Mouse (Mus musculus) forebrain, embryonic 14.5 days (tissue): ENCODE results near the gene Avil. TPM values are rescaled to one million over a fixed set of nuclear protein-coding genes. Genes with fewer than 3 reads are reported as not detected.

Experiments used
- ATAC-seq: fragments of 200-750 bp; cut with Nextera tagmentation; 2 replicates; pipeline ENCODE4 v1.8.0; 2017; ENCODE audit warnings: mild to moderate bottlenecking, moderate library complexity
- DNase-seq: peaks from one replicate; pipeline ENCODE4 v3.0.0-alpha.2; 2015; ENCODE audit warnings: low spot score
- H3K27ac ChIP-seq: fragments of 300-500 bp; sonication (generic); 2 replicates; pipeline ENCODE4 v1.5.1; 2014; ENCODE audit warnings: low read depth, mild to moderate bottlenecking, control low read depth, low read length, moderate library complexity
- H3K27me3 ChIP-seq: fragments of 300-500 bp; sonication (generic); replicated peaks from 2 replicates; pipeline ENCODE4 v1.6.1; 2014; ENCODE audit warnings: low read length, control low read depth, mixed read lengths; ENCODE audit not compliant: control insufficient read depth, insufficient read depth
- H3K36me3 ChIP-seq: fragments of 300-500 bp; sonication (generic); 2 replicates; pipeline ENCODE4 v1.6.1; 2014; ENCODE audit warnings: low read length, control low read depth; ENCODE audit not compliant: control insufficient read depth, insufficient read depth
- H3K4me1 ChIP-seq: fragments of 300-500 bp; sonication (generic); 2 replicates; pipeline ENCODE4 v1.6.1; 2014; ENCODE audit warnings: antibody characterized with exemption, low read length, control low read depth; ENCODE audit not compliant: control insufficient read depth, insufficient read depth
- H3K4me2 ChIP-seq: fragments of 300-500 bp; sonication (generic); 2 replicates; pipeline ENCODE4 v1.6.1; 2014; ENCODE audit warnings: mild to moderate bottlenecking, control low read depth, low read length
- H3K4me3 ChIP-seq: fragments of 300-500 bp; sonication (generic); 2 replicates; pipeline ENCODE4 v1.5.1; 2014; ENCODE audit warnings: low read depth, low read length, control low read depth
- H3K9ac ChIP-seq: fragments of 300-500 bp; sonication (generic); 2 replicates; pipeline ENCODE4 v1.6.1; 2014; ENCODE audit warnings: mild to moderate bottlenecking, low read length, control low read depth, moderate library complexity
- H3K9me3 ChIP-seq: fragments of 300-500 bp; sonication (generic); replicated peaks from 2 replicates; pipeline ENCODE4 v1.6.1; 2016; ENCODE audit warnings: low read length, control low read depth, mixed read lengths; ENCODE audit not compliant: control insufficient read depth
- WGBS: fragments of 180-500 bp; shearing (Covaris S2); extraction: QIAGEN DNeasy Blood & Tissue Kit; methylation state at CpG from one replicate; pipeline ENCODE4 v1.1.7; 2014; 5-methylcytosine and 5-hydroxymethylcytosine counted together
- polyA plus RNA-seq: library from polyadenylated mRNA; unstranded; fragments of >200 nt; fragmentation: Nextera tagmentation; extraction: Ambion mirVana; gene quantifications from 2 replicates; pipeline ENCODE4 v1.2.1, GENCODE M21; 2014

Gene Avil
- polyA plus RNA-seq, 1 experiment from 2014 or later, result 0.70 TPM

DNA sequence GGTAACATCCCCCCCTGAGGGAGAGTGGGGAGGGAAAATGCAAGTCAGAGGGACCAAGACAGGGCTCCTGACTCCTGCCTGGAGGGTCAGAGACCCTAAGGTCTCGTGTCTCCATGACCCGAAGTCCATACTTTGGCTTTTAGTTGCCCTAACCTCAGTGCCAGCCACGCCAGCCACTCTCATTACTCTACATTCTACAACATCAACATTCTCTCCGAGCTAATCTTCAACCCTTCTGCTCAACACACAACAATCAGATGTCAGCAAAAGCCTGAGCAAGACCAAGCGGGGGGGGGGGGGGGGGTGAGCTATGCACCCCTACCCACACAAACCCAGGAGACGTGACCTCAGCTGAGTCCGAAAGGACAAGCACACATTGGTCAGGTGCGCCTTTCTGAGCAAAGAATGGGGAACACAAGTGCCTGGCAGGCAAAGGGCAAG lies 32.8 kb downstream of the Avil start:
- Histone ChIP-seq H3K4me3 (no peak overlapping the region), H3K4me2 (no peak overlapping the region), H3K36me3 (peaks cover 6% of the 10 kb centered on the region), H3K27ac (no peak overlapping the region), H3K4me1 (peaks cover 3% of the 10 kb centered on the region; the same call in 1 of the 2 replicates), H3K9ac (no peak overlapping the region), H3K9me3 (no peaks in the 10 kb centered on the region), H3K27me3 (no peaks in the 10 kb centered on the region)
- DNase-seq (no peak), ATAC-seq (no peak)
- 79% methylated on average over 8 of the region's 8 CpGs for WGBS

- DNase-seq, result no peak
- H3K4me1 ChIP-seq, result no peaks in the 10 kb centered on the region
- no peaks in the 10 kb centered on the region for H3K27me3 ChIP-seq
- no peak overlapping the region for H3K4me2 ChIP-seq
- no peak for ATAC-seq
- H3K27ac ChIP-seq, result no peak overlapping the region
- H3K4me3 ChIP-seq, result no peak overlapping the region
- no peaks in the 10 kb centered on the region for H3K9me3 ChIP-seq
- H3K36me3 ChIP-seq, result no peaks in the 10 kb centered on the region
- WGBS, result 81% methylated on average over 12 of the region's 12 CpGs
- no peak overlapping the region for H3K9ac ChIP-seq
Observed at GRCm38 (mm10) chr10:127036273-127036672, 35.8 kb downstream of the Avil start.

DNA sequence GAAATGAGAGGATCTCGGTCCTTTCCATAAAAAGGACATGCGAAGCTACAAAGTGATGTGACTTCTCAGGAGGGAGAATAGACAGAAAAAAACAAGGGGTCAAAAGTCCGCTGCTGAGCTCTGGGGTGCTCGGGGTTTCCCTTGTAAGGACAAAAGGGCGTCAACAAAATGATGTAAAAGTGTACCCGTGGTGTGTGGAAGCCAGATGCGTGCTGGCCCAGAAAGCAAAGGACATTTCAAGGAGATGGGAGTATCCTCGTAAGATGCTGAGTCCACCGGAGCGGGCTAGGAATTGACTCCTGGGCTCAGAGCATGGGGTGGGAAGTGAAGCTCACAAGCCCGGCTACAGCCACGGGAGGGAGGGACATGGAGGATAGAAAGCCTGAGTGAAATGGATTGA lies 37.1 kb downstream of the Avil start:
- no peak for ATAC-seq
- Histone ChIP-seq H3K4me1 (peaks cover 3% of the 10 kb centered on the region; the same call in 1 of the 2 replicates), H3K36me3 (no peaks in the 10 kb centered on the region), H3K27ac (no peak overlapping the region), H3K9me3 (no peaks in the 10 kb centered on the region), H3K4me2 (no peak overlapping the region), H3K4me3 (no peak overlapping the region), H3K9ac (no peak overlapping the region), H3K27me3 (no peaks in the 10 kb centered on the region)
- 73% methylated on average over 12 of the region's 12 CpGs for WGBS
- no peak for DNase-seq

- peak; percentile 16; the same call in 1 of the 2 replicates for ATAC-seq
- Histone ChIP-seq H3K27ac (no peak overlapping the region), H3K9me3 (no peaks in the 10 kb centered on the region), H3K27me3 (no peaks in the 10 kb centered on the region), H3K36me3 (peaks cover 9% of the 10 kb centered on the region; the same call in 1 of the 2 replicates), H3K4me2 (peak overlapping the region; percentile 96), H3K4me3 (peak overlapping the region; percentile 70), H3K4me1 (peaks cover 3% of the 10 kb centered on the region; the same call in 1 of the 2 replicates), H3K9ac (peak overlapping the region; percentile 71)
- WGBS, result 3% methylated on average over 20 of the region's 20 CpGs
- DNase-seq, result no peak
Observed at GRCm38 (mm10) chr10:127040569-127041214, 40.2 kb downstream of the Avil start.

DNA sequence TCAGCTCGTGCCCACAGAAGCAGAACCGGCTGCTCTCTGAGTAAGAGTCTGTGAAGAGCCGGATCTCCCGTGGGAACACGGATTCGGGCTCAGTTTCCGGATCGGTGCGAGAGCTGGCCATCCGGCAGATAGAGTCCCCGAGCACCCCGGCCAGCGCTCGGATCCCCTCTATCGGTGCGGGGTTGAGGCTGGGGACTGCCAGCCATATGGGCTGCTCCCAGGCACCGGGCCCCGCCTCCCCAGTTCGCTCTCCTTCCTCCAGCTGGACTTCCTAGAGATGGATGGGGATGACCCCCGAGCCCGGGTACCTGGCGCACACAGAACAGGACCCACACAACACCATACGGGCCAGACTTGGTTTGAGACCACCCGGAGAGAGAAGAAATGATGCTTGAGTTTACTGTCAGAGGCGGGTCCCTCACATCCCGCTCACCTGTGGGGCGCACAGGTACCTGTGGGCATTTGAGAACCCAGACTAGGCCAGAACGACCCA lies 40.8 kb downstream of the Avil start, which contains the start of the genes Mettl1 and Eef1akmt3:
Mettl1 (plus strand) TSS at position 141 of the 493 bp plus-strand sequence.
Eef1akmt3 (minus strand) TSS at position 240 of the 493 bp plus-strand sequence.
- DNase-seq, result peak; percentile 36
- WGBS, result under 1% methylated on average over 28 of the region's 28 CpGs
- Histone ChIP-seq H3K9ac (peak within 1 kb of the TSS; percentile 71), H3K4me2 (peak within 1 kb of the TSS; percentile 96), H3K4me1 (peaks cover 3% of the 10 kb centered on the region; the same call in 1 of the 2 replicates), H3K36me3 (peaks cover 9% of the 10 kb centered on the region; the same call in 1 of the 2 replicates), H3K27ac (no peak within 1 kb of the TSS), H3K9me3 (no peaks in the 10 kb centered on the region), H3K4me3 (peak within 1 kb of the TSS; percentile 70), H3K27me3 (no peaks in the 10 kb centered on the region)
- ATAC-seq, result peak; percentile 80

DNA sequence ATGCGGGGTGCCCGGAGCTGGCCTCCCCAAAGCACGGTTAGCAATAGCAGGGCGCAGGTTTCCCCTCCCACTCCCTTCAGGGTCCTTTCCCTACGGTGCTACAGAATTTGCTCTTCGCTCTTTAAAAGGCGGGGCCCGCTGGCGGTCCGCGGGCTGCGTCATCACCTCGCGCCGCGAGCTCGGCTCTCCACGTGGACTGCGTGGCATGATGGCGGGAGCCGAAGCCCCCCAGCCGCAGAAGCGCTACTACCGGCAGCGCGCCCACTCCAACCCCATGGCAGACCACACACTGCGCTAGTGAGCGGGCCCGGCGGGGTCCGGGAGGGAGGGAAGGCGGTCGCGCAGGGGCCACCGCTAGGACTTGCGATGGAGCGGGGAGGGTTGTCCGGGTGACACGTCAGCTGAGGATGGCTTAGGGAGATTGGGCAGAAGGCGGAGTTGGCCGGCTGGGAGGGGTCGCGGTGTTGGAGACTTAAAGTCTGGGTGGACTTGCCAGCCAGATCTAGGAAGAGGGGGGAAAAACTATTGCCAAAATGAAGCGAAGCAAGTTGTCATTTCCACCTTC lies 41.3 kb downstream of the Avil start:
- H3K4me3 ChIP-seq, result peak overlapping the region; percentile 70
- WGBS, result 1% methylated on average over 44 of the region's 44 CpGs
- H3K27me3 ChIP-seq, result no peaks in the 10 kb centered on the region
- ATAC-seq (peak; percentile 94), DNase-seq (peak; percentile 94)
- H3K4me1 ChIP-seq, result peaks cover 3% of the 10 kb centered on the region; the same call in 1 of the 2 replicates
- no peak overlapping the region for H3K27ac ChIP-seq
- H3K9ac ChIP-seq, result peak overlapping the region; percentile 71
- peaks cover 9% of the 10 kb centered on the region; the same call in 1 of the 2 replicates for H3K36me3 ChIP-seq
- no peaks in the 10 kb centered on the region for H3K9me3 ChIP-seq
- H3K4me2 ChIP-seq, result peak overlapping the region; percentile 96

GRCm38 (mm10) chr10:127042468-127043115 lies 42.1 kb downstream of the Avil start:
- H3K4me3 ChIP-seq, result peak overlapping the region; percentile 70
- ATAC-seq (no peak), DNase-seq (no peak)
- no peak overlapping the region for H3K27ac ChIP-seq
- peaks cover 2% of the 10 kb centered on the region for H3K27me3 ChIP-seq
- H3K9ac ChIP-seq, result peak overlapping the region; percentile 71
- 18% methylated on average over 5 of the region's 5 CpGs for WGBS
- H3K36me3 ChIP-seq, result peaks cover 9% of the 10 kb centered on the region; the same call in 1 of the 2 replicates
- no peaks in the 10 kb centered on the region for H3K9me3 ChIP-seq
- peaks cover 3% of the 10 kb centered on the region; the same call in 1 of the 2 replicates for H3K4me1 ChIP-seq
- H3K4me2 ChIP-seq, result peak overlapping the region; percentile 96

DNA sequence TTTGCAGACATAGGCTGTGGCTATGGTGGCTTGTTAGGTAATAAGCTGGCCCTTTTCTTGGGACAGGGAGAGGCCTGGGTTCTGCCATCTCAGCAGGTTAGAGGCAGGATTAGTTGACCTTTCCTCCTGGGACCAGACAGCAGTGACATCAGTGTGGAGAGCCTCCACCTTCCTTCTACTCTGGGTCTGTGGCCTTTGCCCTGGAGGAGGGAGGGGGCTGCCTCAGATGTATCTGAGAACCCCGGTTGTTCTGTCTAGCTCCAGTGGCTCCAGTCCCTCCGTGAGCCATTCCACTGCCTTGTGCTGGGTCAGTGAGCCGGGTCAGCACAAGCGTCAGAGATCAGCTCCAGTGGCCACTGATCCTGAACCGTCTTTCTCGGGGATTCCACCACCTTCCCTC lies 42.7 kb downstream of the Avil start:
- no peak for DNase-seq
- Histone ChIP-seq H3K27me3 (peaks cover 8% of the 10 kb centered on the region), H3K4me1 (peaks cover 3% of the 10 kb centered on the region; the same call in 1 of the 2 replicates), H3K36me3 (peaks cover 9% of the 10 kb centered on the region; the same call in 1 of the 2 replicates), H3K27ac (no peak overlapping the region), H3K9me3 (no peaks in the 10 kb centered on the region), H3K4me2 (no peak overlapping the region), H3K4me3 (no peak overlapping the region), H3K9ac (no peak overlapping the region)
- ATAC-seq, result no peak
- 85% methylated on average over 6 of the region's 6 CpGs for WGBS
